Mouse (Mus musculus) forebrain, embryonic 11.5 days (tissue): ENCODE measurements around the gene Agap1. TPM values are rescaled to one million over a fixed set of nuclear protein-coding genes. Genes with fewer than 3 reads are reported as not detected.

ENCODE experiments used
- ATAC-seq: fragments of 200-750 bp; cut with Nextera tagmentation; replicated peaks from 2 replicates; pipeline ENCODE4 v1.8.0; 2017; ENCODE audit warnings: moderate TSS enrichment; ENCODE audit not compliant: low FRiP score
- DNase-seq: peaks from one replicate; pipeline ENCODE4 v3.0.0-alpha.2; 2017; ENCODE audit warnings: low spot score
- H3K27ac ChIP-seq: fragments of 300-500 bp; sonication (generic); 2 replicates; pipeline ENCODE4 v1.5.1; 2014; ENCODE audit warnings: low read depth, low read length
- H3K27me3 ChIP-seq: fragments of 300-500 bp; sonication (generic); 2 replicates; pipeline ENCODE4 v1.6.1; 2014; ENCODE audit warnings: mild to moderate bottlenecking, low read length, mixed read lengths; ENCODE audit not compliant: control insufficient read depth, insufficient read depth
- H3K36me3 ChIP-seq: fragments of 300-500 bp; sonication (generic); 2 replicates; pipeline ENCODE4 v1.6.1; 2014; ENCODE audit warnings: mild to moderate bottlenecking, low read length, moderate library complexity, mixed read lengths; ENCODE audit not compliant: control insufficient read depth, insufficient read depth
- H3K4me1 ChIP-seq: fragments of 300-500 bp; sonication (generic); replicated peaks from 2 replicates; pipeline ENCODE4 v1.6.1; 2014; ENCODE audit warnings: low read length, mixed read lengths; ENCODE audit not compliant: control insufficient read depth, insufficient read depth
- H3K4me2 ChIP-seq: fragments of 300-500 bp; sonication (generic); 2 replicates; pipeline ENCODE4 v1.6.1; 2014; ENCODE audit warnings: low read depth, mild to moderate bottlenecking, low read length, moderate library complexity, mixed read lengths; ENCODE audit not compliant: severe bottlenecking
- H3K4me3 ChIP-seq: fragments of 300-500 bp; sonication (generic); 2 replicates; pipeline ENCODE4 v1.5.1; 2014; ENCODE audit warnings: low read depth, low read length
- H3K9ac ChIP-seq: fragments of 300-500 bp; sonication (generic); 2 replicates; pipeline ENCODE4 v1.6.1; 2014; ENCODE audit warnings: low read length
- H3K9me3 ChIP-seq: fragments of 300-500 bp; sonication (generic); 2 replicates; pipeline ENCODE4 v1.6.1; 2016; ENCODE audit warnings: low read length, mixed read lengths; ENCODE audit not compliant: control insufficient read depth
- WGBS: fragments of 180-500 bp; shearing (Covaris S2); extraction: QIAGEN DNeasy Blood & Tissue Kit; methylation state at CpG from one replicate; pipeline ENCODE4 v1.1.7; 2014; 5-methylcytosine and 5-hydroxymethylcytosine counted together
- polyA plus RNA-seq: library from polyadenylated mRNA; unstranded; fragments of >200 nt; fragmentation: Nextera tagmentation; extraction: Ambion mirVana; gene quantifications from 2 replicates; pipeline ENCODE4 v1.2.1, GENCODE M21; 2014

Gene Agap1
- polyA plus RNA-seq, 1 experiment from 2014 or later, result 36.1 TPM

DNA sequence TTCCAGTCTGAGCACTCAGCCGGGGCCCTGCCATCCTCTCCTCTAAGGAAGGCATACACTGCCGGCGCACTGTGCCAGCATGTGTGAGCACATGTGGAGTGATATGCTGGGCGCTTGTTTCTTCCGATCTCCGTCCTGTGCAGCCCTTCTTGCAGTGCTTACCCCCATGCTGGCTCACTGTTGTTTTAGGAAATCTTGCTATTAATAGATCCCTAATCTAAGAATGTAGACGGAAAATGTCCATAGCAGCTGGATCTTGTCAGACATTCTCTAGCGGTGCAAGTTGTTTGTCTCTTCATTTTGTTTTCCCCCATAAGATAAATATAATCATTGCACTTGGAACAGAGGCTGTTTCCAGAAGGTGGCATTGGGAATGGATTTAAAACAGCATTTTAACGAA is 79.1 kb downstream of the Agap1 start:
- no peak for DNase-seq
- H3K36me3 ChIP-seq, result no peaks in the 10 kb centered on the region
- 83% methylated on average over 9 of the region's 9 CpGs for WGBS

DNA sequence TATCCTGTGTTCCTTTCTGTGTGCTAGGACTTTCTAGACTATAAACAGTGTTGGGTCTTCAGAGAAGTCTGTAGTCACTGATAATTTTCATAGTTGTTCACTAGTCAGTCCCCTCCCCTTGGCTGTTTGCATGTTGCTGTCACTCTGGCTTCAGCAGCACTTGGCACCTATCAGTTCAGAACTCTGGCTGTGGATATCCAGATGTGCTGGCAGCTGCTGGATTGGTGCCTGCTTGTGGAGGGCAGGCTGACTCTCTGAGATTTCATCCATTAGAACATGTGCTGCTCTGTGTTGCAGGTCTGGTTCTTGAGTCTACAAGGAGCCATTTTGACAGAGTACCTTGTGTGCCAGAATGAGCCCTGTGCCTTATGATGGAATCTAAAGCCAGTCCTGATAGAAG is 80.6 kb downstream of the Agap1 start:
- Histone ChIP-seq H3K36me3 (no peaks in the 10 kb centered on the region), H3K9me3 (peaks cover 3% of the 10 kb centered on the region; the same call in 1 of the 2 replicates), H3K27me3 (no peaks in the 10 kb centered on the region), H3K4me3 (no peak overlapping the region), H3K4me2 (no peak overlapping the region), H3K27ac (no peak overlapping the region), H3K9ac (no peak overlapping the region), H3K4me1 (peaks cover 2% of the 10 kb centered on the region; the same call in 1 of the 2 replicates)
- no peak for ATAC-seq
- no peak for DNase-seq

More for the DNA sequence above, 79.1 kb downstream of the Agap1 start:
- H3K4me3 ChIP-seq, result no peak overlapping the region
- no peak overlapping the region for H3K4me2 ChIP-seq
- H3K9ac ChIP-seq, result no peak overlapping the region
- 0 out of 2 replicates have a peak, but pooled peaks cover 2% of the 10 kb centered on the region for H3K4me1 ChIP-seq
- peaks cover 3% of the 10 kb centered on the region; the same call in 1 of the 2 replicates for H3K9me3 ChIP-seq
- no peak for ATAC-seq
- H3K27me3 ChIP-seq, result no peaks in the 10 kb centered on the region
- H3K27ac ChIP-seq, result no peak overlapping the region

DNA sequence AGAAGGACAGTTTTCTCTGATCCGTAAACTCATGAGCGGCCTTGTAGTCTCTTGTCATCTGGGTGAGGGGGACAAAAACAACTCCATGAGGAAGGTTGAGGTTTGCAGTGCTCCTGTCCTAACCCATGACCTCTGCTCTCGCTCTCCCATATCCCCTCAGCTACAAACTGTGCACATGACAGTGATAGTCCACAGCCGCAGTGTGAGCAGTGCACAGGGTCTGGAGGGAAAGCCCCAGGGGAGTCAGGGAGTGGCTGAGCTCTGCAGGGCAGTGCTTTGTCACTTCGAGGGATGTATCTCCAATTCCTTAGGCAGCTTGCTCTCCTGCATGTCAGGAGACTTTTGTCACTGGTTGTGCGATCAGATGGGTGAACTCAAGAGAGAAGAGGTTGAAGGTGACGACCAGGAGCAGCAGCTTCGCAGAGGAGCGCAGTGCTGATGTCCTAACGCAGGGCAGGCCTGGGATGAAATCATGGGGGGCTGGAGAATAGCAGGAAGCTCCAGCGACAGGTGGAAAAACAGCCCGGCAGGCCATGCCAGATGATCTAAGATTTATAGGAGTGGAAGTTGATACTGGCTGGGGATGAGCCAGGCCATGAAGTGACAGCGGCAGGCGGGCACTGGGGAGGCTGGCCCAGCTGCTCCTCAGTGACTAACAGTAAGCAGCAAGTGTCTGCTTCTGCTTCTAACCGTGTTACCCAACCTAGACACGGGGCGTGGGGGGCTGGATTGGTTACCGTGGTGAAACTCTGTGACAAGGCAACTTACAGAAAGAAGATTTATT is 83.7 kb downstream of the Agap1 start:
- Histone ChIP-seq H3K4me3 (no peak overlapping the region), H3K9ac (no peak overlapping the region), H3K9me3 (no peaks in the 10 kb centered on the region), H3K36me3 (no peaks in the 10 kb centered on the region), H3K27me3 (no peaks in the 10 kb centered on the region), H3K4me2 (no peak overlapping the region), H3K27ac (no peak overlapping the region), H3K4me1 (peaks cover 15% of the 10 kb centered on the region)
- ATAC-seq (no peak), DNase-seq (no peak)
- 83% methylated on average over 18 of the region's 18 CpGs for WGBS

DNA sequence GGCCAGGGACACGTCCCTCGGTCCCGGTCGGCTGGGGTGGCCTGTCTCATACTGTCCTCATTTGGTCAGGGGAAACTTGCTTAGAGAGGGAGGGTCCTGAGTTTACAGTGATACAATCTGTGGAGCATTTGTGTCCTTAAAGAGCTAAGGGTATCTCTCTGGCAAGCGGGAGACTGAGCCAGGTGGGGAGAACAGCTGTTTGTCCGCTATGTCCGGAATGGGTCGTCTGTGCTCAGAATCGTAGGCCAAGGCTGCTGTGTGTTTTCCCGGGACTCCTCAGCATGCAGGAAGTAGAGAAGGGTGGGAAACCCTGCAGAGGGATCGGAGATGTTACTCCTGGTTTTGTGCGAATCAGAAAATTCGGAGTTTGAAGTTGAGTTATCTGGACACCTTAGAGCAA is 84.5 kb downstream of the Agap1 start:
- no peak overlapping the region for H3K4me2 ChIP-seq
- no peak overlapping the region for H3K9ac ChIP-seq
- H3K4me3 ChIP-seq, result no peak overlapping the region
- WGBS, result 91% methylated on average over 13 of the region's 13 CpGs
- DNase-seq (no peak), ATAC-seq (no peak)
- no peaks in the 10 kb centered on the region for H3K9me3 ChIP-seq
- H3K36me3 ChIP-seq, result no peaks in the 10 kb centered on the region
- H3K4me1 ChIP-seq, result peaks cover 15% of the 10 kb centered on the region
- H3K27ac ChIP-seq, result no peak overlapping the region
- no peaks in the 10 kb centered on the region for H3K27me3 ChIP-seq

DNA sequence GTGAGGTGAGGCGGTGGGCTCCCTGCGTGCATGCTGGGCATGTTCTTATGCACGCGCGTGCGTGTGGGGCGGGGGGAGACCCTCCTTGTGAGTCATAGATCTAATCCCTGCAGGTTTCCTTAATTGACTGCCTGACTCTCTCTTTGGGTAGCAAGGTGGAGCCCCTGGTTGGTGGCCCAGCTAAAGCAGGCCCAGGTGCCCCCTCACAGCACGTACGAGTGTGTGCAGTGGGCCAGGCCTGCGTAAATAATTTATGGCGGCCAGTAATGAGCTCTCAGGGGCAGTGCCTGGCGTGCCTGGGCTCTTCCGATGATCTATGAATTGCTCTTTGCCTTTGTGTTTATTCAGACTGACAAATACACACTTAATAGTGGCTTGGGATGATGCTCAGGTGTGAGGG is 86.5 kb downstream of the Agap1 start:
- H3K36me3 ChIP-seq, result no peaks in the 10 kb centered on the region
- DNase-seq, result no peak
- peaks cover 12% of the 10 kb centered on the region for H3K4me1 ChIP-seq
- H3K27ac ChIP-seq, result 0 out of 2 replicates have a peak overlapping the region, but pooled peaks have one; percentile 6
- no peak overlapping the region for H3K4me3 ChIP-seq
- H3K9me3 ChIP-seq, result no peaks in the 10 kb centered on the region
- WGBS, result 69% methylated on average over 13 of the region's 13 CpGs
- H3K27me3 ChIP-seq, result no peaks in the 10 kb centered on the region
- H3K4me2 ChIP-seq, result no peak overlapping the region
- no peak overlapping the region for H3K9ac ChIP-seq
- ATAC-seq, result 0 out of 2 replicates have a peak, but pooled peaks have one; percentile 33

DNA sequence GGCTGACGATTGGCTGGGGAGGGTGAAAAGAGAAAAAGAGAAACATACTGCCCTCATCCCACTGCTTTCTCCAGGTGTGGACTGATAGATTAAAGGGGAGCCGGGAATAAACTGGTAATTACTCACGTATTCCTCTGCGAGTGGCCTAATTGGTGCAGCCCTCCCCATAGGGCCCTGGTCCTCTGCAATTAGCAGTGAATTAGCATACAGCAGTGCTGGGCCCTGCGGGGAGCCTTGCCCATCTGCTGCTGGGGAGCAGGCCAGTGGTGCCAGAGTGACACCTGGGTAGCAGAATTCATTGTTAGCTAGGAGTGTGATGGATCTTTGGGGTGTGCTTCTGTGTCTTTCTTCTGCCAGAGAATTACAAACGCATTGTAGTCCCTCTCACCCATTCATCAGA is 87.9 kb downstream of the Agap1 start:
- WGBS, result 39% methylated on average over 6 of the region's 6 CpGs
- H3K9me3 ChIP-seq, result no peaks in the 10 kb centered on the region
- H3K27me3 ChIP-seq, result no peaks in the 10 kb centered on the region
- H3K9ac ChIP-seq, result no peak overlapping the region
- no peak overlapping the region for H3K4me2 ChIP-seq
- DNase-seq (peak; percentile 72), ATAC-seq (peak; percentile 78)
- H3K4me3 ChIP-seq, result no peak overlapping the region
- no peak overlapping the region for H3K27ac ChIP-seq
- peaks cover 17% of the 10 kb centered on the region for H3K4me1 ChIP-seq
- H3K36me3 ChIP-seq, result no peaks in the 10 kb centered on the region

DNA sequence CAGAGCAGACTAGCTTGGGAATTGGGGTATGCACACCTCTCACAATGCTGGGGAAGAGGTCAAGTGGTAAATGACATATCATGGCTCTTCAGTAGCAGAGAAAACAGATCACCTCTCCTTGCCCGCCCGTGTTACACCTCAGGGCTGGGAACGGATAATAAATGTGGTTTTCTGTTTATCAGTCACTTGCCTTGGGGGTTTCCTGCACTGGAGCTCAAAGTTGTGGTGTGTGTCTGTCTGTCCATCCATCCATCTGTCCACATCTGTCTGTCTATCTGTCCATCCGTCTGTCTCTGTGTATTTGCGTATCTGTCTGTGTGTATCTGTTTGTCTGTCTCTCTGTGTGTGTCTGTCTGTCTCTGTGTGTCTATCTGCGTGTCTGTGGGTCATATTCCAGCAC is 88.7 kb downstream of the Agap1 start:
- Histone ChIP-seq H3K4me2 (no peak overlapping the region), H3K27ac (no peak overlapping the region), H3K9me3 (no peaks in the 10 kb centered on the region), H3K4me1 (peaks cover 26% of the 10 kb centered on the region), H3K4me3 (no peak overlapping the region), H3K27me3 (no peaks in the 10 kb centered on the region), H3K9ac (no peak overlapping the region), H3K36me3 (no peaks in the 10 kb centered on the region)
- 88% methylated on average over 6 of the region's 6 CpGs for WGBS
- DNase-seq, result no peak
- ATAC-seq, result no peak

DNA sequence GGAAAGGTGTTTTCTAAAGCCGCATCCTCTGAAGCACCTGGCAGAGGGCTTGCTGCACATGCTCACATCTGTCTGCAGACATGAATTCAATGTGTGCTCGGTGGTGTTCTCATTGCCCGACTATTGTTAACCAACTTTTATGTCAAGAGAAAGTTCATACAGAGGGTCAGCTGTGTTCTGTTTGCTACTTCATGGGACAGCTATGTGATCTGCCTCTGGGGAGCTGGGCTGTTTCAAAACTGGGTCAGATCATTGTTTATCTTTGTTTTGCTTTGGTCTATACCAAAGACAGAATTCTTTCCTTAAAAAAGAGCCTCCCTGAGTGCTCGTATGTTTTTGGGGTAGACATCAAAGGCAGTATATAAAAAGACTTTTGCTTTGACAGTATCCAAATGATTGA is 89.5 kb downstream of the Agap1 start:
- peaks cover 26% of the 10 kb centered on the region for H3K4me1 ChIP-seq
- no peak overlapping the region for H3K27ac ChIP-seq
- no peaks in the 10 kb centered on the region for H3K36me3 ChIP-seq
- no peaks in the 10 kb centered on the region for H3K9me3 ChIP-seq
- H3K4me2 ChIP-seq, result no peak overlapping the region
- 94% methylated on average over 4 of the region's 4 CpGs for WGBS
- no peak for DNase-seq
- H3K27me3 ChIP-seq, result no peaks in the 10 kb centered on the region
- H3K4me3 ChIP-seq, result no peak overlapping the region
- ATAC-seq, result no peak
- H3K9ac ChIP-seq, result no peak overlapping the region

DNA sequence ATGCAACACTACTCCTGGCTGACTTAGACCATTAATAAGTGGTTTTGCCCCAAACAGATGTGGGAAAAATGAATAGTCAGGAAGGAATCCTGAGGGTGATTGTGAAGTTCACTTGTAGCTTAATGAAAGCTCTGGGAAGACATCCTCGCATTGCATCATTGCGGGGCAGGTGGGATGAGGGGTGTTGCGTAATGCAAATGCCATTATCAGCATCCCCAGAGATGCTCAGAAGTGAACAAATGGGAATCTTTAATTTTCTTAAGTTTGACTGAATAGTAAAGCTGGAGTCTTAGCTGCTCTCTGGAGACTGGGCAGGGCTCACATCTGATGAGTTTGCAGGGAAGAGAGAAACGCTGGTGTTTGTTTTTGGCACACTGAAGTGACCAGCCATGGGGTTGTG is 90.5 kb downstream of the Agap1 start:
- 93% methylated on average over 4 of the region's 4 CpGs for WGBS
- peaks cover 33% of the 10 kb centered on the region for H3K4me1 ChIP-seq
- H3K4me3 ChIP-seq, result no peak overlapping the region
- no peak overlapping the region for H3K4me2 ChIP-seq
- DNase-seq (no peak), ATAC-seq (no peak)
- no peak overlapping the region for H3K27ac ChIP-seq
- no peaks in the 10 kb centered on the region for H3K9me3 ChIP-seq
- H3K9ac ChIP-seq, result no peak overlapping the region
- no peaks in the 10 kb centered on the region for H3K36me3 ChIP-seq
- H3K27me3 ChIP-seq, result no peaks in the 10 kb centered on the region
